Mouse (Mus musculus): Measurements from ENCODE around the gene Fam83b.

Fam83b gene

GRCm38 (mm10) chr9:76521640-76522039 is 45.3 kb downstream of the Fam83b start:
- no peak for DNase-seq (ENCODE audit: low spot score in 2 of 2)

GRCm38 (mm10) chr9:76518665-76519064 is 48.3 kb downstream of the Fam83b start:
- DNase-seq (ENCODE audit: low spot score in 2 of 2) = no peak

- DNase-seq (ENCODE audit: low spot score in 2 of 2) = no peak
These were observed 61.3 kb downstream of the Fam83b start for GRCm38 (mm10) chr9:76505650-76506049.

- no peak for DNase-seq (ENCODE audit: low spot score in 2 of 2)
These were observed 77.2 kb downstream of the Fam83b start for GRCm38 (mm10) chr9:76489737-76490136.

- no peak for DNase-seq (ENCODE audit: low spot score in 2 of 2)
These were observed 86.8 kb downstream of the Fam83b start for GRCm38 (mm10) chr9:76480088-76480487.

GRCm38 (mm10) chr9:76469500-76469899 is 97.4 kb downstream of the Fam83b start:
- no peak for DNase-seq (ENCODE audit: low spot score in 2 of 2)

- no peak for DNase-seq (ENCODE audit: low spot score in 2 of 2)
These were observed 105.4 kb downstream of the Fam83b start for GRCm38 (mm10) chr9:76461547-76461946.

- DNase-seq (ENCODE audit: low spot score in 2 of 2) = no peak
These were observed 111.2 kb downstream of the Fam83b start for GRCm38 (mm10) chr9:76455703-76456102.
